Mouse (Mus musculus) adrenal gland, adult (tissue): ENCODE data around the gene Vmn1r91.
"Not testable (repeated sequence)": the region's sequence is repeated elsewhere in the genome, so short reads cannot be mapped to it uniquely, and the experiment has no call there.

Experiments used
- DNase-seq, 2 experiments: peaks; one replicate each; pipeline ENCODE4 v3.0.0; 2022 to 2023; ENCODE audit warnings: low spot score in 1 of 2; ENCODE audit not compliant: inconsistent age in 2 of 2

Vmn1r91 gene

DNA sequence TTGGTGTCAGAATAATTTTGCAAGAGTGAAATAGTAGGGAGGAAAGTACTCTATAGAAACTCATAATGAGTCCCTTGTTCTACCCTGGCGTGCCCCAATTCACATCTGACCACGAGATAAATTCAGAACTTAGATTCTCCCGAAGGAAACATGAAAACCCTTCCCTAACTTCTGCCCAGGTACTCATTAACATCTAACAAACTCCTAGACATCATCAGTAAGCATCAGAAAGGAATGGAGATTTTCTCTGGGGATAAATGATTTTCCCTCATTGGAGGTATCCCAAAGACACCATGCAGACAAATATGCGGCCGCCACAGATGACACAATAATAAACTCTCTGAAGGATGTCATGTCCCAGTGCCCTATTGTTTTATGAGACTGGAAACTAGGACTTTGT is at the start of gene Vmn1r91:
TSS of gene Vmn1r91 (plus strand) at position 301 of the 400 bp plus-strand sequence.
- DNase-seq = not testable (repeated sequence)

DNA sequence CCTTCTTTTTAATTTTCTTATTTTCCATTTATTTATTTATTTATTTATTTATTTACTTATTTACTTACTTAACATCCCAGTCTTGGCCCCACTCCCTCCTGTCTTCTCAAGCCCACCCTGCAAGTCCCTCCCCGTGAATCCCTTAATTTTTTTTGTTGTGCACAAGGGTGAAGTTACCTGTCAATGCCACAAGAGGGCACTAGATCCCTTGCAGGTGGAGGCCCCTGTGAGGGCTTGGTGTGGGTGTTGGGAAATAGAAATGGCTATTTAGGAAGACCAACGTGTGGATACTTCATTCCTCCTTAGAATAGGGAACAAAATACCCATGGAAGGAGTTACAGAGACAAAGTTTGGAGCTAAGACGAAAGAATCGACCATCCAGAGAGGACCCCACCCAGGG is 35.4 kb upstream of the Vmn1r91 start:
- not testable (repeated sequence) for DNase-seq

DNA sequence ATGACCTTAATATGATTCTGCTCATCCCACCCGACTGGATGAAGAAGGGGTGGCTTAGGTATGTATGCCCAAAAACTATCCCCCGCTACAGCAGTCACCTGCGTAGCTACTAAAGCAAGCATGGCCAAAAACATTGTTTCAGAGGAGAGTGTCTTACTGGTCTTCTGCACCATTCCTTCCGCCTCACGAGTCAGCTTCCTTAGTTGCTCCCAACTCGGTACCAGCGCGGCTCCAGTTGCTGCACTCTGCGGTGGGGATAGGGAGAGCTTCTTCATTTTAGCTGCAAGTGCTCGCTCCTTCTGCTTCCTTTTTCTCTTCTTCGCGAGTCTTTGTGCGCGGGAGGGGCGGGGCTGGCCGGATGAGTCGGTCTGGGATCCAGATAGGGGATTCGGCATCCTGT is 21.4 kb upstream of the Vmn1r91 start:
- DNase-seq = not testable (repeated sequence)

DNA sequence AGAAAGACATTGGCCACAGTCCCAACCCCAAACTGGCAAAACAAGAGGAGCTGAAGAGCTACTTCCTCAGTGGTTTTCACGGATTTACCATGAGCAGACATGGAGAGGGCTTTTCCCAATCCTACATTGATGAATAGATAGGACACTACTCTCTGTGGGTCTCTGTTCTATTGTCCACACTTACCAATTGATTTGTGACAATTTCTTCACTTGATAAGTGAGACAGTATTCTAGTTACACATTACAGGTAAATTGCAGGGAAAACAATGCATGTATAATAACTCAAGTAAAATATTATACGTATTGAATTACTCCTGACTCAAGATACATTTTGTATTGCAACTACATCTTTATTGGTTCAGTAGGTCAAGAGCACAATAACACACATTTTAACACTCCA is 23.0 kb downstream of the Vmn1r91 start, which contains the start of gene Gm16442:
TSS of gene Gm16442 (minus strand) at position 101 of the 400 bp plus-strand sequence.
- DNase-seq = not testable (repeated sequence)

DNA sequence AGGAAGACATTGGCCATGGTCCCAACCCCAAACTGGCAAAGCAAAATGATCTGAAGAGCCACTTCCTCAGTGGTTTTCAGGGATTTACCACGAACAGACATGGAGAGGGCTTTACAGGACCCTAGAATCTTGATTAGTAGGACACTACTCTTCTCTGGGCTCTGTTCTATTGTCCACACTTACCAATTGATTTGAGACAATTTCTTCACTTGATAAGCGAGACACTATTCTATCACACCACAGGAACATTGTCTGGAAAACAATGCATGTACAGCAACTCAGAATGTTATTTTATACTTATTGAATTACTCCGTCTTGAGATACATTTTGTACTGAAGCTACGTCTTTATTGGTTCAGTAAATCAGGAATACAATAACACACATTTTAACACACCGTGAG is 39.5 kb downstream of the Vmn1r91 start, which contains the start of gene Vmn1r93:
TSS of gene Vmn1r93 (minus strand) at position 101 of the 400 bp plus-strand sequence.
- not testable (repeated sequence) for DNase-seq
